ENCODE assay signal across 10 mouse cellular contexts in genomic region chr6:89659692-89660423, GRCm38 (mm10). TPM values are rescaled to one million over a fixed set of nuclear protein-coding genes. Genes with fewer than 3 reads are reported as not detected.
DNase-seq lines count a peak whose midpoint lies in the region; ATAC-seq lines count a peak whose summit lies in the region.
"Had no signal": no experiment of that assay in that cellular context is flagged by ENCODE, and none has a peak within 500 bp of the region (broad histone marks: within the 10 kb centered on the region; RNA-seq: fewer than 3 reads in every experiment).

No protein-coding gene starts in this region.

- peaks cover 6% of the 10 kb centered on the region; the same call in 1 of the 2 replicates for H3K36me3 ChIP-seq in liver, embryonic 12.5 days
- peaks cover 8% of the 10 kb centered on the region; the same call in 1 of the 2 replicates for H3K36me3 ChIP-seq in kidney, embryonic 16.5 days (ENCODE audit: insufficient read depth, low read length)

- H3K27me3 ChIP-seq in liver, embryonic 12.5 days (replicated peaks): no peaks in the 10 kb centered on the region
- H3K27me3 ChIP-seq in kidney, embryonic 16.5 days (ENCODE audit: insufficient read depth, low read length): no peaks in the 10 kb centered on the region

- no peak overlapping the region for H3K9ac ChIP-seq in liver, embryonic 12.5 days
- H3K9ac ChIP-seq in kidney, embryonic 16.5 days (replicated peaks; ENCODE audit: low read length): no peak overlapping the region

- H3K4me3 ChIP-seq in liver, embryonic 12.5 days: no peak overlapping the region
- no peak overlapping the region for H3K4me3 ChIP-seq in kidney, embryonic 16.5 days (ENCODE audit: low read length)
- H3K4me3 ChIP-seq: erythroblast, embryonic 14.5 days had no signal

- DNase-seq in adrenal gland, adult 2 months: peak; percentile 45
- no peak for DNase-seq in adrenal gland, adult 8-10 months
- DNase-seq in liver: peak; percentile 16
- peak; percentile 59 for DNase-seq in embryo, embryonic 10.5 days (ENCODE audit: low spot score)
- DNase-seq in urinary bladder, adult 2 months (ENCODE audit: low spot score): no peak

- H3K9me3 ChIP-seq in liver, embryonic 12.5 days (replicated peaks): no peaks in the 10 kb centered on the region
- no peaks in the 10 kb centered on the region for H3K9me3 ChIP-seq in kidney, embryonic 16.5 days (ENCODE audit: low read length)

- no peaks in the 10 kb centered on the region for H3K4me1 ChIP-seq in liver, embryonic 12.5 days
- H3K4me1 ChIP-seq in kidney, embryonic 16.5 days (ENCODE audit: insufficient read depth, low read length): no peaks in the 10 kb centered on the region

- no peak overlapping the region for H3K27ac ChIP-seq in liver, embryonic 12.5 days
- no peak overlapping the region for H3K27ac ChIP-seq in kidney, embryonic 16.5 days (ENCODE audit: low read length)

- H3K4me2 ChIP-seq in liver, embryonic 12.5 days: no peak overlapping the region
- no peak overlapping the region for H3K4me2 ChIP-seq in kidney, embryonic 16.5 days (replicated peaks; ENCODE audit: low read depth, low read length)

- no peak for ATAC-seq in liver, embryonic 12.5 days
- ATAC-seq in kidney, embryonic 16.5 days (ENCODE audit: low FRiP score, low TSS enrichment): 0 out of 2 replicates have a peak, but pooled peaks have one; percentile 19
- peak; percentile 83 for ATAC-seq in megakaryocyte progenitor cell, adult 5-6 weeks (replicated peaks; ENCODE audit: poor library complexity)

- WGBS in liver, embryonic 12.5 days (ENCODE audit: insufficient replicate concordance): 26% methylated on average over 7 of the region's 7 CpGs
- 35% methylated on average over 7 of the region's 7 CpGs for WGBS in kidney, embryonic 16.5 days

RNA-seq across cellular contexts. Expression of gene Txnrd3, which starts 16.1 kb away (rescaled TPM):
- 10 to 100 TPM in 1 of 2 experiments, 1 to 10 TPM in 1; 9.0 to 11.4 TPM for total RNA-seq in adrenal gland, adult 2 months (2021)
- 12.9 and 14.6 TPM in 2 replicates for polyA plus RNA-seq in adrenal gland, adult 2 months (2012; rRNA removed)
- total RNA-seq in adrenal gland, adult 8-10 months (2022): 10 to 100 TPM in 3 of 4 experiments, 1 to 10 TPM in 1; 9.5 to 18.8 (median 14.4) TPM
- polyA plus RNA-seq in liver, embryonic 12.5 days (2016; fragmentation: Nextera tagmentation; extraction: Ambion mirVana): 6.1 and 6.4 TPM in 2 replicates
- polyA plus RNA-seq in kidney, embryonic 16.5 days (2015; fragmentation: Nextera tagmentation; extraction: Ambion mirVana): 15.9 and 16.9 TPM in 2 replicates
- total RNA-seq in megakaryocyte progenitor cell, adult 5-6 weeks (2015): 4.3 and 5.3 TPM in 2 replicates
- 9.3 and 9.6 TPM in 2 replicates for total RNA-seq in megakaryocyte progenitor cell, adult 5-6 weeks (2017)
- 7.3 and 8.1 TPM in 2 replicates for polyA plus RNA-seq in urinary bladder, adult 2 months (2012; rRNA removed)
- polyA plus RNA-seq: erythroblast, embryonic 14.5 days had no signal

RNA-seq across cellular contexts. Expression of gene Vmn1r40, which starts 47.5 kb away (rescaled TPM):
- not detected for total RNA-seq in adrenal gland, adult 2 months (2021)
- polyA plus RNA-seq in adrenal gland, adult 2 months (2012; rRNA removed): not detected in 2 replicates
- total RNA-seq in adrenal gland, adult 8-10 months (2022): not detected
- polyA plus RNA-seq in liver, embryonic 12.5 days (2016; fragmentation: Nextera tagmentation; extraction: Ambion mirVana): not detected in 2 replicates
- not detected in 2 replicates for polyA plus RNA-seq in kidney, embryonic 16.5 days (2015; fragmentation: Nextera tagmentation; extraction: Ambion mirVana)
- not detected in 2 replicates for total RNA-seq in megakaryocyte progenitor cell, adult 5-6 weeks (2015)
- total RNA-seq in megakaryocyte progenitor cell, adult 5-6 weeks (2017): not detected in 2 replicates
- polyA plus RNA-seq in urinary bladder, adult 2 months (2012; rRNA removed): not detected in 2 replicates
- polyA plus RNA-seq: erythroblast, embryonic 14.5 days; liver, embryonic 16.5 days had no signal

Comparison
In these comparisons a context has a peak if more than half of its experiments do, and no peak if none do; other contexts are left out.
1. DNase-seq: peak in adrenal gland, adult 2 months (single experiment), liver (single experiment) and embryo, embryonic 10.5 days (single experiment); none in adrenal gland, adult 8-10 months (single experiment) and urinary bladder, adult 2 months (single experiment).